Mouse (Mus musculus): ENCODE data around the gene Nrxn3. TPM values are rescaled to one million over a fixed set of nuclear protein-coding genes. Genes with fewer than 3 reads are reported as not detected.

Nrxn3 gene
- polyA plus RNA-seq, 1 experiment from 2014 or later: 2.2 TPM

DNA sequence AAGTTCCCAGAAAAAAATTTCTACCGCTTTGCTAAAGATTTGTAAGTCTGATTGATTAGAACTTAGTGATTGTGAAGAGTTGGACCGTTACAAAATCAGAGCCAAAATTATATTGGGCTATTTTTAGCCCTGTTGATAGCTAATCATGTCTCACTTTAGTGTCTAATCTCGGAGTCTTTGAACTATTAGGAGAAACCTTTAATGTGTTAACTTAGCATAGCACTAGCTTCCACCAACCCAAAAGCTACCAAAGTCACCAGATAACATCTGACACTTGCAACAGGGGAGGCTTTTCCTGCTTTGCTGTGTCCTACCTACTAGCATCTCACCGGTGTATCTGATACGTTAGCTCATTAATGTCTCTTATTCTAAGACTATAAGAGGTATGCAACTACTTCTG lies 1333.6 kb downstream of the Nrxn3 start:
- H3K9ac ChIP-seq: no peak overlapping the region
- no peaks in the 10 kb centered on the region for H3K27me3 ChIP-seq (replicated peaks)
- H3K9me3 ChIP-seq (replicated peaks): no peaks in the 10 kb centered on the region
- no peak overlapping the region for H3K4me3 ChIP-seq
- H3K4me1 ChIP-seq (replicated peaks): peaks cover 12% of the 10 kb centered on the region
- ATAC-seq (ENCODE audit: insufficient number of reproducible peaks, low FRiP score): no peak
- WGBS: 39% methylated on average over 5 of the region's 5 CpGs
- H3K4me2 ChIP-seq: no peak overlapping the region
- H3K27ac ChIP-seq (ENCODE audit: poor library complexity, severe bottlenecking): peak overlapping the region; percentile 54; the same call in 1 of the 2 replicates
- H3K36me3 ChIP-seq: no peaks in the 10 kb centered on the region

DNA sequence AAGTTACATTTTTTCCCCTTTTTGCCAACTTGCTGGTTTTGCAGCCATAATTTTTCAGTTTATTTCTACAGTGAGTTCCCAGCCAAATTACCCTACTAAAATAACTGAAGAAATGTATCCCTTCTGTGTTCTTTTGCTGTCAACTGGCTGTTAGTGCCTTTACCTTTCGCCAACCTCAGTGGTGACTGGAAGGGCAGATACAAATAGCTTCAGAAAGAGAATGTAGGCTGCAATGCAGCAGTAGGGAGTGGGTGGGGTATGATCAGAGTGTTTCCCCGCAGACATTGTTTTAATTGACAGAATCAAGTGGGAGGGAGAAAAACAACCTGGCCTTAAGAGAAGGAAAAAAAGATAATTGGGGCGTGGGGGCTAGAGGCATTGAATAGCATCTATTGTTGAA lies 1337.1 kb downstream of the Nrxn3 start:
- H3K9ac ChIP-seq: no peak overlapping the region
- no peak overlapping the region for H3K27ac ChIP-seq (ENCODE audit: poor library complexity, severe bottlenecking)
- H3K36me3 ChIP-seq: no peaks in the 10 kb centered on the region
- WGBS: 54% methylated on average over 3 of the region's 3 CpGs
- H3K4me1 ChIP-seq (replicated peaks): peaks cover 18% of the 10 kb centered on the region
- no peaks in the 10 kb centered on the region for H3K9me3 ChIP-seq (replicated peaks)
- no peak overlapping the region for H3K4me2 ChIP-seq
- H3K4me3 ChIP-seq: no peak overlapping the region
- H3K27me3 ChIP-seq (replicated peaks): no peaks in the 10 kb centered on the region
- ATAC-seq (ENCODE audit: insufficient number of reproducible peaks, low FRiP score): no peak

DNA sequence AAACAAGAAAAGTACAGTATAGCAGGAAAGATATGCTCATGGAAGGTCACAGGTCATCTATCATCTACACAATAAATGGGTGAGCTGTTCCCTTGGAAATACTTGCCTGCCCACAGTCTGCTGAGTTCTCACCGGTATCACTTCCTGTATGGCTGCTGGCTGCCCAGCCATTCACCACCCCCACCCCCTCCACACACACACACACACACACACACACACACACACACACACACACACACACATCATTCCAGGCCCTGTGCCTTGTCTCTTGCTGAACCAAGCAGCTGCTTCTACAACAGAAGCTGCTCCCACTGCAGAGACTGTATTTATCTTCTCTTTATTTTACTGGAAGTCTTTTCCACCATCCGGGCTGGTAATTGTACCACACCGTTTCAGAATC lies 1338.6 kb downstream of the Nrxn3 start:
- peak overlapping the region; percentile 35; the same call in 1 of the 2 replicates for H3K27ac ChIP-seq (ENCODE audit: poor library complexity, severe bottlenecking)
- no peak overlapping the region for H3K4me2 ChIP-seq
- H3K27me3 ChIP-seq (replicated peaks): no peaks in the 10 kb centered on the region
- WGBS: 48% methylated on average over 3 of the region's 3 CpGs
- ATAC-seq (ENCODE audit: insufficient number of reproducible peaks, low FRiP score): peak; percentile 57; the same call in 1 of the 2 replicates
- H3K36me3 ChIP-seq: no peaks in the 10 kb centered on the region
- no peak overlapping the region for H3K4me3 ChIP-seq
- H3K9ac ChIP-seq: no peak overlapping the region
- H3K9me3 ChIP-seq (replicated peaks): no peaks in the 10 kb centered on the region
- peaks cover 14% of the 10 kb centered on the region for H3K4me1 ChIP-seq (replicated peaks)

DNA sequence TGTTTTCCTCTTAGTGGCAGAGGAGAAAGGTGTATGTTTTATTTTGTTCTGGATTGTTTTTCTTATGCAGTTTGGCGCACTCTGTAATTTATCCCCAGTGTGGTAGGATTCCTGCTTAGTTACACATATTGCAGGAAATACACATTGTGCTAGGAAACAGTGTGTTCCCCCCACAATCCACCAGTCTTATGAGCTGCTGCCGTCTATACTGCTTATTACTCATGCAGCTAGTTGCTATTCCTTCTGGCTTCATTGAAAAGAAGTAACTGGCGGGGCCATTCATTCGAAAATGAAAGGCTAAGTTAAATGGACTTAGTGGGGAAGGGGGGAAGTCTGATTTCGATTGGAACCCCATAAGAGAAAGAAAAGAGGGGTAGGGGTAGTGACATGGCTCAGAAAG lies 1339.5 kb downstream of the Nrxn3 start:
- peaks cover 14% of the 10 kb centered on the region for H3K4me1 ChIP-seq (replicated peaks)
- 81% methylated on average over 5 of the region's 5 CpGs for WGBS
- H3K36me3 ChIP-seq: no peaks in the 10 kb centered on the region
- no peak overlapping the region for H3K4me2 ChIP-seq
- no peaks in the 10 kb centered on the region for H3K27me3 ChIP-seq (replicated peaks)
- ATAC-seq (ENCODE audit: insufficient number of reproducible peaks, low FRiP score): no peak
- H3K4me3 ChIP-seq: no peak overlapping the region
- H3K9ac ChIP-seq: no peak overlapping the region
- no peaks in the 10 kb centered on the region for H3K9me3 ChIP-seq (replicated peaks)
- H3K27ac ChIP-seq (ENCODE audit: poor library complexity, severe bottlenecking): no peak overlapping the region

GRCm38 (mm10) chr12:90063443-90063842 lies 1340.8 kb downstream of the Nrxn3 start:
- ATAC-seq (ENCODE audit: insufficient number of reproducible peaks, low FRiP score): no peak
- H3K27ac ChIP-seq (ENCODE audit: poor library complexity, severe bottlenecking): no peak overlapping the region
- no peaks in the 10 kb centered on the region for H3K27me3 ChIP-seq (replicated peaks)
- H3K36me3 ChIP-seq: no peaks in the 10 kb centered on the region
- WGBS: 80% methylated on average over 2 of the region's 2 CpGs
- no peak overlapping the region for H3K4me2 ChIP-seq
- H3K9me3 ChIP-seq (replicated peaks): no peaks in the 10 kb centered on the region
- no peak overlapping the region for H3K4me3 ChIP-seq
- peaks cover 14% of the 10 kb centered on the region for H3K4me1 ChIP-seq (replicated peaks)
- no peak overlapping the region for H3K9ac ChIP-seq

GRCm38 (mm10) chr12:90085862-90086261 lies 1363.2 kb downstream of the Nrxn3 start:
- no peak overlapping the region for H3K4me3 ChIP-seq
- H3K36me3 ChIP-seq: no peaks in the 10 kb centered on the region
- ATAC-seq (ENCODE audit: insufficient number of reproducible peaks, low FRiP score): no peak
- no peak overlapping the region for H3K4me2 ChIP-seq
- H3K27me3 ChIP-seq (replicated peaks): no peaks in the 10 kb centered on the region
- no peak overlapping the region for H3K9ac ChIP-seq
- H3K4me1 ChIP-seq (replicated peaks): no peaks in the 10 kb centered on the region
- H3K9me3 ChIP-seq (replicated peaks): no peaks in the 10 kb centered on the region
- H3K27ac ChIP-seq (ENCODE audit: poor library complexity, severe bottlenecking): no peak overlapping the region

- ATAC-seq (ENCODE audit: insufficient number of reproducible peaks, low FRiP score): no peak
- Histone ChIP-seq H3K27me3 (replicated peaks) (no peaks in the 10 kb centered on the region), H3K4me3 (no peak overlapping the region), H3K36me3 (no peaks in the 10 kb centered on the region), H3K27ac (ENCODE audit: poor library complexity, severe bottlenecking) (no peak overlapping the region), H3K4me2 (no peak overlapping the region), H3K9ac (no peak overlapping the region), H3K9me3 (replicated peaks) (no peaks in the 10 kb centered on the region), H3K4me1 (replicated peaks) (no peaks in the 10 kb centered on the region)
- WGBS: 74% methylated on average over 1 of the region's 1 CpGs
Measured at GRCm38 (mm10) chr12:90095754-90096153, 1373.1 kb downstream of the Nrxn3 start.

DNA sequence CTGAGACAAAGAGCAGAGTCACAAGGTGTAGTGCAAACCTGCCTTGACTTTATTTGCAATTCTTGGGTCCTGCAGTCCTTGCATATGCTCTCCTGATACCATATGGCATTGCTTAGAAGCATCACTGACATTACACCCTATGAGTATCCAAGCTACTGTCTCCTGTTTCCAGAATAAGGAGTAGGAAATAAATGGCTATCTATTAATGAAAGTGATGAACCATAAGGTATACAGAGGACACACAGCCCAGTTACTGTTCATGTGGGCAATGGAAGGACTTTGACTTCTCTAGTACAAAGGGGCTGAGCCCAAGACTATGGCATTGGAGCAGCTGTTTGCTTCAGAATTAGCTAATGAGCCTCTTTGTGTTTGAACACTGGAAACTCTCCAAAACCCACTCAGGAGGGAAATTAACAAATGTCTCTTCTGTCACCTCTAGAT lies 1390.7 kb downstream of the Nrxn3 start:
- no peak overlapping the region for H3K4me2 ChIP-seq
- no peak overlapping the region for H3K4me3 ChIP-seq
- H3K27ac ChIP-seq (ENCODE audit: poor library complexity, severe bottlenecking): no peak overlapping the region
- no peak for ATAC-seq (ENCODE audit: insufficient number of reproducible peaks, low FRiP score)
- H3K4me1 ChIP-seq (replicated peaks): no peaks in the 10 kb centered on the region
- H3K36me3 ChIP-seq: no peaks in the 10 kb centered on the region
- H3K9ac ChIP-seq: no peak overlapping the region
- H3K9me3 ChIP-seq (replicated peaks): no peaks in the 10 kb centered on the region
- H3K27me3 ChIP-seq (replicated peaks): no peaks in the 10 kb centered on the region

DNA sequence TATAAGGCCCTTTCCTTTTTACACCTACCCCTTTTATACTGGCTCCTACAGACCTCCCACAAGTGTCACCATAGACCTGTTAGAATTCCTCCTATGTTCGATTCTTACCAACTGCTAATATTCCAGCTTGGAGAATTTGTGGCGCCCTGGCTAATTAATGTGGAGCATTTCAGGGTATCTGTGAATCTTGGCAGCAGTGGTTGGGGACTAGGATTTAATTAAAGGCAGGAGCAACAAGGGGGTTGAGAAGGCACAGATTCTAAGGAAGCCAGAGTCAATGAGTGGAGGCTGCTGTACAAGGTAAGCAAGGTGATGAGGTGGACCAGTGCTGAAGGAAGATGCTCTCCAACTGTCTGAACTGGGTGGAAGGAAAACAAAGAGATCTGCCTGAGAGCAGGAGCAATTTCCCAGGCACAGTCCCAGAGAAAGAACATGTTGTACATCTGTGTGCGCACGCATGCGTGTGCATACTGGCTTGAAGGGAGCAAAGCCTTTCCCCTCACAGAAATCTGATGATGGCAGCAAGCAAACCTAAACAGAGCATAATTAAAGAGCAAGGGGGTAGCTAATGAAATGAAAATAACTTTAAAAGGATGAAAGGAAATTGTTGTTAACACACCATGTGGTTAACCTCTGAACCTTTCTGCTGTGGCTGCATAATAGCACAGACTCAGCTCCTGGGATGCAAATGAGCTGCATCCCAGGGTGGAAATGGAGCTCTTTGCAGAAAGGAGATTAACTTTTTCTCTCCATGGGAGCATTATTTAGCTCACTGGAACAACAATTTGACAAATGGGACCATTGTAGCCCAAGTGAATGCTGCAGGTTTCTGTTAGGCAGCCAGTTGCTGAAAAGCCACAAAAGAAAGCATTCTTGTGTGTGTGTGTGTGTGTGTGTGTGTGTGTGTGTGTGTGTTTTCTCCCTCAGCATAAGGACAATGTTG lies 1409.5 kb downstream of the Nrxn3 start:
- Histone ChIP-seq H3K4me1 (replicated peaks) (no peaks in the 10 kb centered on the region), H3K9me3 (replicated peaks) (no peaks in the 10 kb centered on the region), H3K4me3 (no peak overlapping the region), H3K4me2 (no peak overlapping the region), H3K27ac (ENCODE audit: poor library complexity, severe bottlenecking) (no peak overlapping the region), H3K36me3 (no peaks in the 10 kb centered on the region), H3K9ac (no peak overlapping the region), H3K27me3 (replicated peaks) (no peaks in the 10 kb centered on the region)
- ATAC-seq (ENCODE audit: insufficient number of reproducible peaks, low FRiP score): no peak
- WGBS: 73% methylated on average over 5 of the region's 5 CpGs

DNA sequence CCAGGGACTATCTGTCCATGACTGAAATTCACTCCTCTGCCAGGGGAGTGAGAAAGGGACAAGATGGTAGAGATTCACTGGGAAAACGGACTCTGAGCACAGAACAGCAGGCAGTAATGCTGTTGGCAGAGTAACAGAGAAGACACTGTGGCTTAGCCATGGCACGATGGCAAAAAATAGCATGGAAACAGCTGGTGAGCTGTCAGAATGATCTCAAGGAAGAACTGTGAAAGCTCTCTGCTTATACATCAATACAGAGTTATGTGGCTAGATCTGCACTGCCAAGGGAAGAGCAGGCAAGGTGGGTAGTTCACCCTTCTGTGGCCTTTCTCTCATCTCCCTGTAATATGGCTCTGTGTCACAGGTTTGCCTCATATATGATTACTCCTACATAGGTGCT lies 1419.3 kb downstream of the Nrxn3 start:
- Histone ChIP-seq H3K36me3 (no peaks in the 10 kb centered on the region), H3K27ac (ENCODE audit: poor library complexity, severe bottlenecking) (no peak overlapping the region), H3K27me3 (replicated peaks) (no peaks in the 10 kb centered on the region), H3K4me3 (no peak overlapping the region), H3K4me2 (no peak overlapping the region), H3K9me3 (replicated peaks) (no peaks in the 10 kb centered on the region), H3K4me1 (replicated peaks) (no peaks in the 10 kb centered on the region), H3K9ac (no peak overlapping the region)
- WGBS: 76% methylated on average over 2 of the region's 2 CpGs
- ATAC-seq (ENCODE audit: insufficient number of reproducible peaks, low FRiP score): no peak

GRCm38 (mm10) chr12:90144247-90144646 lies 1421.6 kb downstream of the Nrxn3 start:
- H3K27me3 ChIP-seq (replicated peaks): no peaks in the 10 kb centered on the region
- no peak overlapping the region for H3K4me3 ChIP-seq
- H3K27ac ChIP-seq (ENCODE audit: poor library complexity, severe bottlenecking): no peak overlapping the region
- H3K4me2 ChIP-seq: no peak overlapping the region
- no peaks in the 10 kb centered on the region for H3K9me3 ChIP-seq (replicated peaks)
- no peaks in the 10 kb centered on the region for H3K36me3 ChIP-seq
- H3K4me1 ChIP-seq (replicated peaks): no peaks in the 10 kb centered on the region
- ATAC-seq (ENCODE audit: insufficient number of reproducible peaks, low FRiP score): no peak
- 56% methylated on average over 3 of the region's 3 CpGs for WGBS
- H3K9ac ChIP-seq: no peak overlapping the region
